Mouse (Mus musculus) kidney, embryonic 16.5 days (tissue): ENCODE data around the gene Daam1. TPM values are rescaled to one million over a fixed set of nuclear protein-coding genes. Genes with fewer than 3 reads are reported as not detected.

Experiments
- ATAC-seq: fragments of 200-750 bp; cut with Nextera tagmentation; 2 replicates; pipeline ENCODE4 v1.8.0; 2017; ENCODE audit warnings: moderate TSS enrichment; ENCODE audit not compliant: low FRiP score, low TSS enrichment
- H3K27ac ChIP-seq: fragments of 300-500 bp; sonication (generic); 2 replicates; pipeline ENCODE4 v1.5.1; 2014; ENCODE audit warnings: low read length
- H3K27me3 ChIP-seq: fragments of 300-500 bp; sonication (generic); 2 replicates; pipeline ENCODE4 v1.6.1; 2014; ENCODE audit warnings: low read length, control low read depth, mixed read lengths; ENCODE audit not compliant: insufficient read depth
- H3K36me3 ChIP-seq: fragments of 300-500 bp; sonication (generic); 2 replicates; pipeline ENCODE4 v1.6.1; 2014; ENCODE audit warnings: low read length, control low read depth, mixed read lengths; ENCODE audit not compliant: insufficient read depth
- H3K4me1 ChIP-seq: fragments of 300-500 bp; sonication (generic); 2 replicates; pipeline ENCODE4 v1.6.1; 2014; ENCODE audit warnings: low read length, control low read depth, mixed read lengths; ENCODE audit not compliant: insufficient read depth
- H3K4me2 ChIP-seq: fragments of 300-500 bp; sonication (generic); replicated peaks from 2 replicates; pipeline ENCODE4 v1.6.1; 2014; ENCODE audit warnings: low read depth, low read length
- H3K4me3 ChIP-seq: fragments of 300-500 bp; sonication (generic); 2 replicates; pipeline ENCODE4 v1.5.1; 2014; ENCODE audit warnings: mild to moderate bottlenecking, low read length
- H3K9ac ChIP-seq: fragments of 300-500 bp; sonication (generic); replicated peaks from 2 replicates; pipeline ENCODE4 v1.6.1; 2014; ENCODE audit warnings: low read length
- H3K9me3 ChIP-seq: fragments of 300-500 bp; sonication (generic); 2 replicates; pipeline ENCODE4 v1.6.1; 2016; ENCODE audit warnings: low read length, control low read depth
- WGBS: fragments of 180-500 bp; shearing (Covaris S2); extraction: QIAGEN DNeasy Blood & Tissue Kit; methylation state at CpG from one replicate; pipeline ENCODE4 v1.1.7; 2014; 5-methylcytosine and 5-hydroxymethylcytosine counted together
- polyA plus RNA-seq: library from polyadenylated mRNA; unstranded; fragments of >200 nt; fragmentation: Nextera tagmentation; extraction: Ambion mirVana; gene quantifications from 2 replicates; pipeline ENCODE4 v1.2.1, GENCODE M21; 2015

The Daam1 gene
- polyA plus RNA-seq, 1 experiment from 2014 or later = 8.6 TPM

GRCm38 (mm10) chr12:71898666-71899520, 68.0 kb downstream of the Daam1 start:
- 75% methylated on average over 7 of the region's 7 CpGs for WGBS
- no peak for ATAC-seq

GRCm38 (mm10) chr12:71899566-71899965, 68.7 kb downstream of the Daam1 start:
- no peak overlapping the region for H3K4me3 ChIP-seq
- ATAC-seq = no peak
- 79% methylated on average over 4 of the region's 4 CpGs for WGBS

More at GRCm38 (mm10) chr12:71898666-71899520, 68.0 kb downstream of the Daam1 start:
- H3K27me3 ChIP-seq = no peaks in the 10 kb centered on the region
- peaks cover 10% of the 10 kb centered on the region for H3K36me3 ChIP-seq
- no peak overlapping the region for H3K4me3 ChIP-seq
- no peaks in the 10 kb centered on the region for H3K4me1 ChIP-seq
- no peak overlapping the region for H3K27ac ChIP-seq
- H3K9me3 ChIP-seq = no peaks in the 10 kb centered on the region
- H3K9ac ChIP-seq = no peak overlapping the region
- no peak overlapping the region for H3K4me2 ChIP-seq

GRCm38 (mm10) chr12:71901211-71901610, 70.3 kb downstream of the Daam1 start:
- Histone ChIP-seq H3K4me2 (no peak overlapping the region), H3K4me3 (no peak overlapping the region), H3K36me3 (peaks cover 8% of the 10 kb centered on the region; the same call in 1 of the 2 replicates), H3K9ac (no peak overlapping the region), H3K9me3 (no peaks in the 10 kb centered on the region), H3K4me1 (no peaks in the 10 kb centered on the region), H3K27me3 (no peaks in the 10 kb centered on the region), H3K27ac (no peak overlapping the region)
- ATAC-seq = no peak
- 91% methylated on average over 7 of the region's 7 CpGs for WGBS

More at GRCm38 (mm10) chr12:71899566-71899965, 68.7 kb downstream of the Daam1 start:
- no peak overlapping the region for H3K27ac ChIP-seq
- H3K4me2 ChIP-seq = no peak overlapping the region
- no peaks in the 10 kb centered on the region for H3K27me3 ChIP-seq
- peaks cover 10% of the 10 kb centered on the region for H3K36me3 ChIP-seq
- no peaks in the 10 kb centered on the region for H3K9me3 ChIP-seq
- no peak overlapping the region for H3K9ac ChIP-seq
- no peaks in the 10 kb centered on the region for H3K4me1 ChIP-seq

GRCm38 (mm10) chr12:71901859-71902258, 71.0 kb downstream of the Daam1 start:
- no peaks in the 10 kb centered on the region for H3K27me3 ChIP-seq
- H3K36me3 ChIP-seq = peaks cover 8% of the 10 kb centered on the region; the same call in 1 of the 2 replicates
- no peak overlapping the region for H3K4me3 ChIP-seq
- H3K9me3 ChIP-seq = no peaks in the 10 kb centered on the region
- no peak overlapping the region for H3K9ac ChIP-seq
- WGBS = 95% methylated on average over 6 of the region's 6 CpGs
- H3K4me2 ChIP-seq = no peak overlapping the region
- ATAC-seq = no peak
- no peak overlapping the region for H3K27ac ChIP-seq
- peaks cover 5% of the 10 kb centered on the region for H3K4me1 ChIP-seq

GRCm38 (mm10) chr12:71902317-71902716, 71.4 kb downstream of the Daam1 start:
- WGBS = 100% methylated on average over 1 of the region's 1 CpGs
- no peaks in the 10 kb centered on the region for H3K27me3 ChIP-seq
- ATAC-seq = no peak

GRCm38 (mm10) chr12:71903218-71903617, 72.3 kb downstream of the Daam1 start:
- H3K4me3 ChIP-seq = no peak overlapping the region
- no peak overlapping the region for H3K27ac ChIP-seq
- no peaks in the 10 kb centered on the region for H3K27me3 ChIP-seq
- H3K36me3 ChIP-seq = peaks cover 3% of the 10 kb centered on the region; the same call in 1 of the 2 replicates
- ATAC-seq = no peak
- peaks cover 7% of the 10 kb centered on the region for H3K4me1 ChIP-seq
- H3K9me3 ChIP-seq = no peaks in the 10 kb centered on the region
- H3K9ac ChIP-seq = no peak overlapping the region
- no peak overlapping the region for H3K4me2 ChIP-seq
- 97% methylated on average over 4 of the region's 4 CpGs for WGBS

More at GRCm38 (mm10) chr12:71902317-71902716, 71.4 kb downstream of the Daam1 start:
- Histone ChIP-seq H3K9ac (no peak overlapping the region), H3K4me3 (no peak overlapping the region), H3K36me3 (peaks cover 5% of the 10 kb centered on the region; the same call in 1 of the 2 replicates), H3K4me1 (peaks cover 7% of the 10 kb centered on the region), H3K9me3 (no peaks in the 10 kb centered on the region), H3K4me2 (no peak overlapping the region), H3K27ac (no peak overlapping the region)

- Histone ChIP-seq H3K9me3 (no peaks in the 10 kb centered on the region), H3K27me3 (no peaks in the 10 kb centered on the region), H3K9ac (no peak overlapping the region), H3K4me1 (peaks cover 7% of the 10 kb centered on the region), H3K27ac (no peak overlapping the region), H3K4me3 (no peak overlapping the region), H3K4me2 (no peak overlapping the region), H3K36me3 (peaks cover 3% of the 10 kb centered on the region; the same call in 1 of the 2 replicates)
- no peak for ATAC-seq
- WGBS = 74% methylated on average over 4 of the region's 4 CpGs
These were observed 73.4 kb downstream of the Daam1 start for GRCm38 (mm10) chr12:71904310-71904709.

- H3K9ac ChIP-seq = no peak overlapping the region
- peaks cover 3% of the 10 kb centered on the region; the same call in 1 of the 2 replicates for H3K36me3 ChIP-seq
- whole genome bisulfite sequencing = 80% methylated on average over 4 of the region's 4 CpGs
- H3K27me3 ChIP-seq = no peaks in the 10 kb centered on the region
- H3K4me3 ChIP-seq = no peak overlapping the region
- peaks cover 8% of the 10 kb centered on the region for H3K4me1 ChIP-seq
- ATAC-seq = no peak
- H3K9me3 ChIP-seq = no peaks in the 10 kb centered on the region
- no peak overlapping the region for H3K27ac ChIP-seq
- H3K4me2 ChIP-seq = no peak overlapping the region
These were observed 74.0 kb downstream of the Daam1 start for GRCm38 (mm10) chr12:71904926-71905325.

GRCm38 (mm10) chr12:71905640-71906320, 74.9 kb downstream of the Daam1 start:
- Histone ChIP-seq H3K4me1 (peaks cover 12% of the 10 kb centered on the region), H3K27me3 (no peaks in the 10 kb centered on the region), H3K4me2 (no peak overlapping the region), H3K27ac (0 out of 2 replicates have a peak overlapping the region, but pooled peaks have one; percentile 21), H3K9ac (no peak overlapping the region), H3K9me3 (no peaks in the 10 kb centered on the region), H3K36me3 (peaks cover 3% of the 10 kb centered on the region; the same call in 1 of the 2 replicates), H3K4me3 (no peak overlapping the region)
- no peak for ATAC-seq
- WGBS = 86% methylated on average over 13 of the region's 13 CpGs
